Mouse (Mus musculus) spleen, adult 2 months (tissue): ENCODE measurements around the gene Gpr107.

Experiments
- CTCF ChIP-seq: fragments of 200-500 bp; IDR thresholded peaks from 2 replicates; pipeline ENCODE4 v1.5.1; 2011; ENCODE audit warnings: mild to moderate bottlenecking, inconsistent platforms; ENCODE audit not compliant: insufficient read depth, insufficient read length, insufficient replicate concordance; ENCODE audit errors: extremely low read depth
- POLR2A ChIP-seq: fragments of 200-500 bp; IDR thresholded peaks from 2 replicates; pipeline ENCODE4 v1.6.1; 2011; ENCODE audit warnings: low read depth, low read length, inconsistent platforms

DNA sequence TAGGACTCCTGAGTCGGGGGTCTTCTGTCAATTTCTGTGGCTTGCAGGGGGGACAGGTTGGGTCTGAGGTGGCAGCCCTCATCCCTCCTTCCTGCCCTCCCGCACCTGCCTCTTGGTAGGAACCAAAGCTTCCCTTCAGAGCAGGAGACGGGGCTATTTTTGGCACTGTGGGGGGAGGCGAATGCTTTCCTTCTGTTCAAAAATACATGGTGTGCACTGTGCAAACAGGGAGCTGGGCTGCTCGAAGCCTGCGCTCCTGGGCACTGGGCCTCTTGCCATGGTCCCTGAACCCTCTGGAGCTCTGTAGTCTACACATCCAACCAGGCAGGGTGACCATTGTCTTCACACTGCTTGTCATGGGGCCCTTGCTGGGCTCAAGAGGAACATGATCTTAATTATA, 105.0 kb downstream of the Gpr107 start:
- TF ChIP-seq POLR2A, result no peak
- TF ChIP-seq CTCF, result no peak
